Mouse (Mus musculus): ENCODE results near the gene Tnfaip1. TPM values are rescaled to one million over a fixed set of nuclear protein-coding genes. Genes with fewer than 3 reads are reported as not detected.

The Tnfaip1 gene
- polyA plus RNA-seq, 1 experiment from 2014 or later, result 76.0 TPM

- H3K27ac ChIP-seq (replicated peaks; ENCODE audit: low read depth, low read length), result no peak overlapping the region
- peaks cover 12% of the 10 kb centered on the region for H3K36me3 ChIP-seq (ENCODE audit: control insufficient read depth, insufficient read depth, low read length)
- WGBS, result 90% methylated on average over 6 of the region's 6 CpGs
- no peaks in the 10 kb centered on the region for H3K9me3 ChIP-seq (ENCODE audit: control insufficient read depth, low read length)
- no peak overlapping the region for H3K9ac ChIP-seq (ENCODE audit: low read depth, low read length)
- no peaks in the 10 kb centered on the region for H3K4me1 ChIP-seq (ENCODE audit: control insufficient read depth, insufficient read depth, low read length)
- no peaks in the 10 kb centered on the region for H3K27me3 ChIP-seq (replicated peaks; ENCODE audit: control insufficient read depth, insufficient read depth, low read length)
- DNase-seq (ENCODE audit: low spot score) (no peak), ATAC-seq (ENCODE audit: low read depth) (no peak)
- H3K4me3 ChIP-seq (ENCODE audit: low read depth, low read length), result no peak overlapping the region
- no peak overlapping the region for H3K4me2 ChIP-seq (ENCODE audit: low read depth, low read length)
Measured at GRCm38 (mm10) chr11:78567614-78568013, 31.5 kb upstream of the Tnfaip1 start.

DNA sequence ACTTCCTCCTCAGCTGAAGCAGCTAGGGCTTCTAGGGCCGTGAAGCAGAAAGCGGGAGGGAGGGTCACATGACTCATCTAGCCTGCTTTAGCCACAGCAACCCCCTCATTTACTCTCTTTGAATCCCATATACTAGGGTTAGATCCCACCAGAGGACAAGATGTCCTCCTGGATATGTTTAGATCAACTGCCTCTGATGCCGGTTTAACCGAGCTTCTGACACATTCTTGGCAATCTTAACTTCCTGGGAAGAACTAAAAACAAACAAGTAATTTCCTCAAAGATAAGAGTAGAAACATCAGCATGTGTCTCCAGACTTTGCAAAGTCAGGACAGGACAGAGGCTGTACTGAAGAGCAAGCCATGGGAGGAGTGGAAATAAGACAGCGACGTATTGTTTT lies 30.6 kb upstream of the Tnfaip1 start:
- H3K36me3 ChIP-seq (ENCODE audit: control insufficient read depth, insufficient read depth, low read length), result peaks cover 6% of the 10 kb centered on the region; the same call in 1 of the 2 replicates
- no peak overlapping the region for H3K4me3 ChIP-seq (ENCODE audit: low read depth, low read length)
- H3K4me1 ChIP-seq (ENCODE audit: control insufficient read depth, insufficient read depth, low read length), result no peaks in the 10 kb centered on the region
- H3K4me2 ChIP-seq (ENCODE audit: low read depth, low read length), result no peak overlapping the region
- H3K27ac ChIP-seq (replicated peaks; ENCODE audit: low read depth, low read length), result no peak overlapping the region
- DNase-seq (ENCODE audit: low spot score), result peak; percentile 13
- ATAC-seq (ENCODE audit: low read depth), result no peak
- no peaks in the 10 kb centered on the region for H3K9me3 ChIP-seq (ENCODE audit: control insufficient read depth, low read length)
- H3K9ac ChIP-seq (ENCODE audit: low read depth, low read length), result no peak overlapping the region
- H3K27me3 ChIP-seq (replicated peaks; ENCODE audit: control insufficient read depth, insufficient read depth, low read length), result no peaks in the 10 kb centered on the region
- WGBS, result 68% methylated on average over 6 of the region's 6 CpGs

DNA sequence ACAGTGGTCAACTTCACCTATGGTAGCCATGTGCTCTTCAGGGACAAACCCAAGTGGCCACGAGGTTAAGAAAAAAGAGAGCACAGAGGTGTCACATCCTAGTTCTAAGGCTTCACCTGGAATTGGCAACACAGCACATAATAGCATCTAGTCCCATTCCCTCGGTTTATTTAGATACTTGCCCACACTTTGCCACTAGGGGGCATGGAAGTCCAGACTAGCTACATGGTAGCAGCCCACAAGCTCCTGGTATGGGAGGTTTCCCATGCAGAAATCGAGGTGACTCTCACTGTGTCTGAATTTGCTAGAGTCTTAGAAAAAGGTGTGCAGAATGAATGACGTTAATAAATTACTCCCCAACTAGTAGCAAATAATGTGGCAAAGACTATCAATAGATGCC lies 24.3 kb upstream of the Tnfaip1 start:
- DNase-seq (ENCODE audit: low spot score) (peak; percentile 88), ATAC-seq (ENCODE audit: low read depth) (peak; percentile 80; the same call in 1 of the 2 replicates)
- H3K4me1 ChIP-seq (ENCODE audit: control insufficient read depth, insufficient read depth, low read length), result no peaks in the 10 kb centered on the region
- 18% methylated on average over 4 of the region's 4 CpGs for WGBS
- H3K9ac ChIP-seq (ENCODE audit: low read depth, low read length), result no peak overlapping the region
- H3K27ac ChIP-seq (replicated peaks; ENCODE audit: low read depth, low read length), result no peak overlapping the region
- H3K27me3 ChIP-seq (replicated peaks; ENCODE audit: control insufficient read depth, insufficient read depth, low read length), result no peaks in the 10 kb centered on the region
- H3K4me2 ChIP-seq (ENCODE audit: low read depth, low read length), result no peak overlapping the region
- no peaks in the 10 kb centered on the region for H3K9me3 ChIP-seq (ENCODE audit: control insufficient read depth, low read length)
- no peak overlapping the region for H3K4me3 ChIP-seq (ENCODE audit: low read depth, low read length)
- no peaks in the 10 kb centered on the region for H3K36me3 ChIP-seq (ENCODE audit: control insufficient read depth, insufficient read depth, low read length)

GRCm38 (mm10) chr11:78557241-78557640 lies 21.1 kb upstream of the Tnfaip1 start:
- Histone ChIP-seq H3K27me3 (replicated peaks; ENCODE audit: control insufficient read depth, insufficient read depth, low read length) (no peaks in the 10 kb centered on the region), H3K4me2 (ENCODE audit: low read depth, low read length) (no peak overlapping the region), H3K9me3 (ENCODE audit: control insufficient read depth, low read length) (0 out of 2 replicates have a peak, but pooled peaks cover 5% of the 10 kb centered on the region), H3K9ac (ENCODE audit: low read depth, low read length) (no peak overlapping the region), H3K4me3 (ENCODE audit: low read depth, low read length) (no peak overlapping the region), H3K36me3 (ENCODE audit: control insufficient read depth, insufficient read depth, low read length) (no peaks in the 10 kb centered on the region), H3K4me1 (ENCODE audit: control insufficient read depth, insufficient read depth, low read length) (no peaks in the 10 kb centered on the region), H3K27ac (replicated peaks; ENCODE audit: low read depth, low read length) (no peak overlapping the region)
- ATAC-seq (ENCODE audit: low read depth), result no peak
- 50% methylated on average over 8 of the region's 8 CpGs for WGBS
- no peak for DNase-seq (ENCODE audit: low spot score)

GRCm38 (mm10) chr11:78556070-78556469 lies 19.9 kb upstream of the Tnfaip1 start:
- 84% methylated on average over 4 of the region's 4 CpGs for WGBS

DNA sequence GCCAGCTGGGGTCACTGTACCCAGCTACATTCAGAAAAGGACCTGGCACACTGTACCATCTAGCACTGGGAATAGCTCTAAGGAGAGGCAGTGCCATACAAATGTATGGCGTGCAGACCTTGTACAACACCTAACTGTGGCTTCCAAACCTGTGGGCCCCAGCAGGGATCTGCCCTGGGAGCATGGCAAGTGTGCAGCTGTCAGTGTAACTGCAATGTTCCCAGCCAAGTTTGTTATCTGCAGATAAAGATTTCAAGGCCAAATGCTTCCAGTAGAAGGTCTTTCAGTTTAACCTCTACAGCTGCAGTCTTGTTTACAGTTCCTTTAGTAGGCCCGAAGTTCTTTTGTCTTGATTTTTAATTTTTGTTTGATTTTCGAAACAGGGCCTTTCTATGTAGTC lies 19.5 kb upstream of the Tnfaip1 start:
- no peak for ATAC-seq (ENCODE audit: low read depth)
- H3K27me3 ChIP-seq (replicated peaks; ENCODE audit: control insufficient read depth, insufficient read depth, low read length), result no peaks in the 10 kb centered on the region
- no peak overlapping the region for H3K27ac ChIP-seq (replicated peaks; ENCODE audit: low read depth, low read length)
- no peak overlapping the region for H3K4me2 ChIP-seq (ENCODE audit: low read depth, low read length)
- 0 out of 2 replicates have a peak, but pooled peaks cover 5% of the 10 kb centered on the region for H3K9me3 ChIP-seq (ENCODE audit: control insufficient read depth, low read length)
- no peak for DNase-seq (ENCODE audit: low spot score)
- H3K4me3 ChIP-seq (ENCODE audit: low read depth, low read length), result no peak overlapping the region
- H3K9ac ChIP-seq (ENCODE audit: low read depth, low read length), result no peak overlapping the region
- no peaks in the 10 kb centered on the region for H3K36me3 ChIP-seq (ENCODE audit: control insufficient read depth, insufficient read depth, low read length)
- H3K4me1 ChIP-seq (ENCODE audit: control insufficient read depth, insufficient read depth, low read length), result no peaks in the 10 kb centered on the region
- 81% methylated on average over 3 of the region's 3 CpGs for WGBS

More at GRCm38 (mm10) chr11:78556070-78556469, 19.9 kb upstream of the Tnfaip1 start:
- ATAC-seq (ENCODE audit: low read depth) (no peak), DNase-seq (ENCODE audit: low spot score) (no peak)
- no peaks in the 10 kb centered on the region for H3K36me3 ChIP-seq (ENCODE audit: control insufficient read depth, insufficient read depth, low read length)
- H3K9me3 ChIP-seq (ENCODE audit: control insufficient read depth, low read length), result 0 out of 2 replicates have a peak, but pooled peaks cover 5% of the 10 kb centered on the region
- no peak overlapping the region for H3K9ac ChIP-seq (ENCODE audit: low read depth, low read length)
- no peak overlapping the region for H3K4me3 ChIP-seq (ENCODE audit: low read depth, low read length)
- H3K4me1 ChIP-seq (ENCODE audit: control insufficient read depth, insufficient read depth, low read length), result no peaks in the 10 kb centered on the region
- no peak overlapping the region for H3K27ac ChIP-seq (replicated peaks; ENCODE audit: low read depth, low read length)
- no peak overlapping the region for H3K4me2 ChIP-seq (ENCODE audit: low read depth, low read length)
- no peaks in the 10 kb centered on the region for H3K27me3 ChIP-seq (replicated peaks; ENCODE audit: control insufficient read depth, insufficient read depth, low read length)

DNA sequence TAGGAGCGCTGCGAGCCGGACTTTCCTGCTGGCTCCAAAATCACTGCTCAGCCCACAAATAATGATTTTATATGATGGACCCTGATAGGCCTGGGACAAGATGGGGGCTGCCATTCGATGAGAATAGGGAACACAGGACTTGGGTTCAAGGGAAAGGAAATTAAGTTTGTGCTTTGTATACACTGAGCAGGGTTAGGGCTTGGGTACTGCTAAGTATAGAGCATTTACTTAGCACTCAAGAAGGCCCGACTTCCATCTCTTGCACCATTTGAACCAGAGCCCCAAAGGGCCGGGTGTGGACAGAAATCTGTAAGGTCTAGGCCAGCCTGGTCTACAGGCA lies 14.9 kb upstream of the Tnfaip1 start:
- no peak for DNase-seq (ENCODE audit: low spot score)
- Histone ChIP-seq H3K36me3 (ENCODE audit: control insufficient read depth, insufficient read depth, low read length) (no peaks in the 10 kb centered on the region), H3K9me3 (ENCODE audit: control insufficient read depth, low read length) (0 out of 2 replicates have a peak, but pooled peaks cover 5% of the 10 kb centered on the region), H3K27me3 (replicated peaks; ENCODE audit: control insufficient read depth, insufficient read depth, low read length) (no peaks in the 10 kb centered on the region), H3K4me1 (ENCODE audit: control insufficient read depth, insufficient read depth, low read length) (peaks cover 13% of the 10 kb centered on the region), H3K27ac (replicated peaks; ENCODE audit: low read depth, low read length) (peak overlapping the region; percentile 70), H3K4me2 (ENCODE audit: low read depth, low read length) (peak overlapping the region; percentile 78), H3K4me3 (ENCODE audit: low read depth, low read length) (peak overlapping the region; percentile 74), H3K9ac (ENCODE audit: low read depth, low read length) (peak overlapping the region; percentile 57)
- whole genome bisulfite sequencing, result 33% methylated on average over 6 of the region's 6 CpGs
- peak; percentile 17 for ATAC-seq (ENCODE audit: low read depth)

- Histone ChIP-seq H3K27me3 (replicated peaks; ENCODE audit: control insufficient read depth, insufficient read depth, low read length) (no peaks in the 10 kb centered on the region), H3K9ac (ENCODE audit: low read depth, low read length) (peak within 1 kb of the TSS; percentile 79), H3K4me3 (ENCODE audit: low read depth, low read length) (peak within 1 kb of the TSS; percentile 74), H3K4me1 (ENCODE audit: control insufficient read depth, insufficient read depth, low read length) (peaks cover 13% of the 10 kb centered on the region), H3K4me2 (ENCODE audit: low read depth, low read length) (peak within 1 kb of the TSS; percentile 78), H3K9me3 (ENCODE audit: control insufficient read depth, low read length) (0 out of 2 replicates have a peak, but pooled peaks cover 5% of the 10 kb centered on the region), H3K36me3 (ENCODE audit: control insufficient read depth, insufficient read depth, low read length) (no peaks in the 10 kb centered on the region), H3K27ac (replicated peaks; ENCODE audit: low read depth, low read length) (peak within 1 kb of the TSS; percentile 78)
- ATAC-seq (ENCODE audit: low read depth) (peak; percentile 100), DNase-seq (ENCODE audit: low spot score) (peak; percentile 99)
- under 1% methylated on average over 47 of the region's 60 CpGs for WGBS
Measured at GRCm38 (mm10) chr11:78550168-78551058, 14.3 kb upstream of the Tnfaip1 start, which contains the start of gene Tmem97. TSS of gene Tmem97 (minus strand) at chr11:78550777.

Measured in embryonic facial prominence, embryonic 14.5 days (tissue).